Mouse (Mus musculus): ENCODE results near the gene Trim2. TPM values are rescaled to one million over a fixed set of nuclear protein-coding genes. Genes with fewer than 3 reads are reported as not detected.
A peak's percentile ranks its signal among the peaks of the same experiment; 100 is the strongest.

Gene Trim2
- polyA plus RNA-seq, 1 experiment from 2014 or later, result 117 TPM

DNA sequence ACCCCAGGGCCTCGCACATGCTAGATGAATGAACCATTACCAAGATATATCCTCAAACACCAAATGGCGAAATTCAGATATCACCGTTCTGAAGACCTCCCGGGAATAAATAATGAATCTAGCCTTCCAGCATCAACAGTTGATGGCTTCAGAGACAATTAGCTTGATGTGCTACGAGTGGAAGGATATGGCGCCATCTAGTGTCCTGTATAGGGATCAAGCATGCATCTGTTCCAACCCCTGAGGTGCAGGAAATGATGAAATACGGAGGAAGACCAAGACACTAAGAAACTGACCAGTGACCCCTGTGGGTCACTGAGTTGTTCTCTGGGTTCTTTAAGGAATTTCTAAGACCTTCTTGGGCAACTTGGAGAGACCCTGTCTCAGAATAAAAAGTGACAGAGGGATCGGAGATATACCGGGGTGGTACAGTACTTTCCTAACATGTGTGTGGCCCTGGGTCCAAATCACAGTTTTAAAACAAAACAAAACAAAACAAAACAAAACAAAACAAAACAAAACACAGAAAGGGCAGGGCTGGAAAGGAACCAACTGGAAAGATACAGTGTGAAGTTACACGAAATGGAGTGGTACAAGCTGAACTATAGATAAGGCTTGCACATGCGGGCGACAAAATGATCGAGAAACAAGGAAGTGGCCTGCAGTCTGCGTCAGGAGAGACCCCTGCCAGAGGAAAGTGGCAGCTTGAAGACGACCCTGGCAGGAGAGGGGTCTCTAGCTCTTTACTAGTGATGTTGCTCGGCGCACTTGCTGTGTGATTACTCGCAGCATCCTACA lies 6.5 kb upstream of the Trim2 start:
- Histone ChIP-seq H3K4me2 (ENCODE audit: low read length) (no peak overlapping the region), H3K9me3 (replicated peaks; ENCODE audit: control insufficient read depth, low read length) (no peaks in the 10 kb centered on the region), H3K27me3 (replicated peaks; ENCODE audit: control insufficient read depth, insufficient read depth, low read length) (no peaks in the 10 kb centered on the region), H3K27ac (ENCODE audit: low read depth, low read length) (no peak overlapping the region), H3K9ac (ENCODE audit: low read length) (no peak overlapping the region), H3K36me3 (ENCODE audit: control insufficient read depth, insufficient read depth, low read length) (no peaks in the 10 kb centered on the region), H3K4me1 (ENCODE audit: control insufficient read depth, insufficient read depth, low read length) (peaks cover 3% of the 10 kb centered on the region; the same call in 1 of the 2 replicates), H3K4me3 (ENCODE audit: low read depth, low read length) (no peak overlapping the region)
- ATAC-seq (peak; percentile 60), DNase-seq (ENCODE audit: low spot score) (peak; percentile 93)
- WGBS, result 54% methylated on average over 18 of the region's 18 CpGs

DNA sequence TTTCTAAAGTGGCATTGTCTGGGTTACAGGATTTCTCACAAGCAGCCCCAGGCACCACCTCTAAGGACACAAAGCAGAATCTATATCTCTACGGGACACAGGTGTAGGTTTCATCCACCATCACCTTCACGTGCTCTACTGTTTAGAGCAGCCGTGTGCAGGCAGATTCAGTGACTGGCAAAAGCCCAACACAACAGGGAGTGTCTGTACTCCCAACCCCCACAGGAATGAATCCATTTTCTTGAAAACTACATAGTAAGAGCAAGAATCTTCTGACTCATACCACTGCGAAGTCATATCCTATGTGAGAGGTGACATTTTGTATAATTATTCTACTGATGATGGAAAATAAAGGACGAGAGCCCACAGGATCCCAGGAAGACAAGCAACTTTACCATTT lies 5.6 kb upstream of the Trim2 start:
- ATAC-seq (no peak), DNase-seq (ENCODE audit: low spot score) (no peak)
- no peak overlapping the region for H3K4me3 ChIP-seq (ENCODE audit: low read depth, low read length)
- WGBS, result 76% methylated on average over 5 of the region's 5 CpGs
- H3K27ac ChIP-seq (ENCODE audit: low read depth, low read length), result no peak overlapping the region
- peaks cover 3% of the 10 kb centered on the region; the same call in 1 of the 2 replicates for H3K4me1 ChIP-seq (ENCODE audit: control insufficient read depth, insufficient read depth, low read length)
- no peaks in the 10 kb centered on the region for H3K27me3 ChIP-seq (replicated peaks; ENCODE audit: control insufficient read depth, insufficient read depth, low read length)
- H3K9ac ChIP-seq (ENCODE audit: low read length), result no peak overlapping the region
- H3K4me2 ChIP-seq (ENCODE audit: low read length), result no peak overlapping the region
- no peaks in the 10 kb centered on the region for H3K36me3 ChIP-seq (ENCODE audit: control insufficient read depth, insufficient read depth, low read length)
- no peaks in the 10 kb centered on the region for H3K9me3 ChIP-seq (replicated peaks; ENCODE audit: control insufficient read depth, low read length)

GRCm38 (mm10) chr3:84307516-84307915 lies 839 bp upstream of the Trim2 start:
- 82% methylated on average over 5 of the region's 5 CpGs for WGBS
- Histone ChIP-seq H3K4me3 (ENCODE audit: low read depth, low read length) (no peak overlapping the region), H3K9ac (ENCODE audit: low read length) (no peak overlapping the region), H3K4me2 (ENCODE audit: low read length) (no peak overlapping the region), H3K27ac (ENCODE audit: low read depth, low read length) (no peak overlapping the region), H3K36me3 (ENCODE audit: control insufficient read depth, insufficient read depth, low read length) (no peaks in the 10 kb centered on the region), H3K9me3 (replicated peaks; ENCODE audit: control insufficient read depth, low read length) (no peaks in the 10 kb centered on the region), H3K27me3 (replicated peaks; ENCODE audit: control insufficient read depth, insufficient read depth, low read length) (no peaks in the 10 kb centered on the region), H3K4me1 (ENCODE audit: control insufficient read depth, insufficient read depth, low read length) (peaks cover 23% of the 10 kb centered on the region)
- ATAC-seq (no peak), DNase-seq (ENCODE audit: low spot score) (no peak)

- DNase-seq (ENCODE audit: low spot score), result no peak
- peaks cover 37% of the 10 kb centered on the region for H3K4me1 ChIP-seq (ENCODE audit: control insufficient read depth, insufficient read depth, low read length)
- 0 out of 2 replicates have a peak overlapping the region, but pooled peaks have one; percentile 79 for H3K9ac ChIP-seq (ENCODE audit: low read length)
Observed at GRCm38 (mm10) chr3:84305722-84306510, 761 bp downstream of the Trim2 start.

DNA sequence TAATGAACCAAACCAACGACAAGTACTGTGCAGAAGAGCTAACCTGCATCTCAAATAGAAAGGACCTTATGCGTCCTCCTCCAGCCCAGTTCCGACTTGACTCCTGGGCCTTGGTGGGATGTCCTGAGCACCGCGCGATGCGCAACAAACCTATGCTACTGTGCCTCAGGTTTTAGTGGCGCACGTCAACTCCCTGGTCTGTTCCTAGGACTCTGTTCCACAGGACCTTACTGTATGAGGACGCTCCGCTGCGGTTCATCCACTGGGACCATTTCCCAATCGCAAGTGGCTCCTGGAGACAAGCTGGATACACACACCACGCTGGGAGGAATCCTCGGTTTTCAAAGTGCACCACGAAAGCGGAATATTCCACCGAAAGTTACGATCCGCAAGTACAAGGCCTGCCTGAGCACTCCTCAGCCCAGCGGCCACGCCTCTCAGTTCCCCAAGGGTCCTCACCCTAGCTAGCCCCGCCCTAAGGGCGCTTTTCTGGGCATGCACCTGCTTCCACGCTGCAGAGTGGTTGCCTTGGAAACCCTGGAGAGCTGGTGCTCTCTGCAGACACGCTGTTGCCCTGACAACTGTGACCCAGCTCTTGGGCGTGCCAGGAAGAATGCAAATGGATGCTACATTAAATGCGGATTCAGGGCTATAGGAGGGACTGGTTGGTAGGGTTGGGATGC lies 1.5 kb downstream of the Trim2 start:
- under 1% methylated on average over 28 of the region's 28 CpGs for WGBS
- ATAC-seq, result peak; percentile 95
- peaks cover 40% of the 10 kb centered on the region for H3K4me1 ChIP-seq (ENCODE audit: control insufficient read depth, insufficient read depth, low read length)

More at GRCm38 (mm10) chr3:84305722-84306510, 761 bp downstream of the Trim2 start:
- Histone ChIP-seq H3K36me3 (ENCODE audit: control insufficient read depth, insufficient read depth, low read length) (no peaks in the 10 kb centered on the region), H3K4me2 (ENCODE audit: low read length) (peak overlapping the region; percentile 88), H3K4me3 (ENCODE audit: low read depth, low read length) (peak overlapping the region; percentile 47), H3K27me3 (replicated peaks; ENCODE audit: control insufficient read depth, insufficient read depth, low read length) (no peaks in the 10 kb centered on the region), H3K9me3 (replicated peaks; ENCODE audit: control insufficient read depth, low read length) (no peaks in the 10 kb centered on the region), H3K27ac (ENCODE audit: low read depth, low read length) (peak overlapping the region; percentile 95)
- peak; percentile 6 for ATAC-seq
- 22% methylated on average over 15 of the region's 15 CpGs for WGBS

DNA sequence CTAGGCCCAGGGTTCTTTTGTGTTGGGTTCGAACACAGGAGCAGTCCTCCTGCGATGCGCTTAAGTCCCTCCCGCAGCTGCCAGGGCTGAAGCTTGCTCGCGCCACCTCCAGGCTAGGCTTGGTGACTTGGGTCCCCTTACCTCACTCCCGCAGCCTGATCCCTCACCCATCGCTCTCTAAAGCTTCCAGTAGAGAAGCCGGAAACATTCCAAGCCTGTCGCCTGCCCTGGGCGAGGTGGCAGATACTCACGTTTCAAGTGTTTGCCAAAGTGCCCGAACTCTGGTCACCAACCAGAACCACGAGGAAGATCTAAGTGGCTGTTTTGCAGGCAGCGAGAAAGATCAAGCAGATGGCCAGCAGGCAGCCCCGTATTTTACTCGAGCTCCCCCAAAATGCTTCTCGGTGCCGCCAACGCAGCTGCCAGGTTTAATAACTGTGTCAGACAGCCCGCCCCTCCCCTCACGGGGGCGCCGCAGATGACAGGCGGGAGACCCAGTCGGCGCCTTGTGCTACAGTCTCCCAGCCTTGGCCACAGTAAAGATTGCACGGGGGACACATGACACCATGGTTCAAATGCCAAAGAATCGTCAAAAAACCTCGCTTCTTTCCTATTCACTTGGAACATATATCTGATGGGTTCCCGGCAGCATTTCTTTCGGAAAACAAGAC lies 2.2 kb downstream of the Trim2 start:
- peak overlapping the region; percentile 47 for H3K4me3 ChIP-seq (ENCODE audit: low read depth, low read length)
- H3K9ac ChIP-seq (ENCODE audit: low read length), result peak overlapping the region; percentile 79
- H3K9me3 ChIP-seq (replicated peaks; ENCODE audit: control insufficient read depth, low read length), result no peaks in the 10 kb centered on the region
- ATAC-seq (peak; percentile 75), DNase-seq (ENCODE audit: low spot score) (peak; percentile 87)
- under 1% methylated on average over 32 of the region's 32 CpGs for WGBS
- peak overlapping the region; percentile 88 for H3K4me2 ChIP-seq (ENCODE audit: low read length)
- no peaks in the 10 kb centered on the region for H3K27me3 ChIP-seq (replicated peaks; ENCODE audit: control insufficient read depth, insufficient read depth, low read length)
- peak overlapping the region; percentile 95 for H3K27ac ChIP-seq (ENCODE audit: low read depth, low read length)
- H3K4me1 ChIP-seq (ENCODE audit: control insufficient read depth, insufficient read depth, low read length), result peaks cover 40% of the 10 kb centered on the region
- H3K36me3 ChIP-seq (ENCODE audit: control insufficient read depth, insufficient read depth, low read length), result 0 out of 2 replicates have a peak, but pooled peaks cover under 1% of the 10 kb centered on the region

More for the DNA sequence above, 1.5 kb downstream of the Trim2 start:
- no peaks in the 10 kb centered on the region for H3K27me3 ChIP-seq (replicated peaks; ENCODE audit: control insufficient read depth, insufficient read depth, low read length)
- H3K4me2 ChIP-seq (ENCODE audit: low read length), result peak overlapping the region; percentile 88
- peak overlapping the region; percentile 47 for H3K4me3 ChIP-seq (ENCODE audit: low read depth, low read length)
- no peaks in the 10 kb centered on the region for H3K36me3 ChIP-seq (ENCODE audit: control insufficient read depth, insufficient read depth, low read length)
- peak overlapping the region; percentile 79 for H3K9ac ChIP-seq (ENCODE audit: low read length)
- H3K27ac ChIP-seq (ENCODE audit: low read depth, low read length), result peak overlapping the region; percentile 95
- peak; percentile 99 for DNase-seq (ENCODE audit: low spot score)
- no peaks in the 10 kb centered on the region for H3K9me3 ChIP-seq (replicated peaks; ENCODE audit: control insufficient read depth, low read length)

- Histone ChIP-seq H3K27ac (ENCODE audit: low read depth, low read length) (peak overlapping the region; percentile 95), H3K9ac (ENCODE audit: low read length) (peak overlapping the region; percentile 79), H3K27me3 (replicated peaks; ENCODE audit: control insufficient read depth, insufficient read depth, low read length) (no peaks in the 10 kb centered on the region), H3K4me1 (ENCODE audit: control insufficient read depth, insufficient read depth, low read length) (peaks cover 40% of the 10 kb centered on the region), H3K36me3 (ENCODE audit: control insufficient read depth, insufficient read depth, low read length) (0 out of 2 replicates have a peak, but pooled peaks cover 3% of the 10 kb centered on the region), H3K9me3 (replicated peaks; ENCODE audit: control insufficient read depth, low read length) (no peaks in the 10 kb centered on the region), H3K4me3 (ENCODE audit: low read depth, low read length) (peak overlapping the region; percentile 47), H3K4me2 (ENCODE audit: low read length) (peak overlapping the region; percentile 88)
- WGBS, result 68% methylated on average over 8 of the region's 8 CpGs
- DNase-seq (ENCODE audit: low spot score), result peak; percentile 37
- ATAC-seq, result no peak
Observed at GRCm38 (mm10) chr3:84303395-84303949, 3.2 kb downstream of the Trim2 start.

DNA sequence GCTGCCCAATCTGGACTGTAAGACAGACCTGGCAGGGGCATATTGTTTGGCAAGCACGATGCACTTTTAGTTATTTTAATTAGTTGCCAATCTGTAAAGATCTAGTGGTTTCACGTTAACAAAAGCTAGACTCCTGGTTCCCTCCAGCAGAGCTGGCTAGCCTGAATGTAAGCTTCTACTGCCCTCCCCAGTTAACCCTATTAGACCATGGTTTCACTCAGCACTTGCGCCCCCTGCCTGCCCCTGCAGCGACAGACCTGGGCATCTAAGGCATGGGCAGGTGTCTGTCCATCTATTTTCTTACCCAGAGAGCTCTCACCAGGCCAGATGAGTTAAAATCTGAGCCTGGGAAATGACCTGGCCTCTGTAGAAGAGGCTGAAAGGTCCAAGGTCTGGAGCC lies 4.4 kb downstream of the Trim2 start:
- H3K27me3 ChIP-seq (replicated peaks; ENCODE audit: control insufficient read depth, insufficient read depth, low read length), result no peaks in the 10 kb centered on the region
- DNase-seq (ENCODE audit: low spot score) (peak; percentile 82), ATAC-seq (no peak)
- H3K4me1 ChIP-seq (ENCODE audit: control insufficient read depth, insufficient read depth, low read length), result peaks cover 40% of the 10 kb centered on the region
- H3K4me3 ChIP-seq (ENCODE audit: low read depth, low read length), result peak overlapping the region; percentile 47
- peak overlapping the region; percentile 79; the same call in 1 of the 2 replicates for H3K9ac ChIP-seq (ENCODE audit: low read length)
- H3K36me3 ChIP-seq (ENCODE audit: control insufficient read depth, insufficient read depth, low read length), result 0 out of 2 replicates have a peak, but pooled peaks cover 3% of the 10 kb centered on the region
- H3K9me3 ChIP-seq (replicated peaks; ENCODE audit: control insufficient read depth, low read length), result no peaks in the 10 kb centered on the region
- peak overlapping the region; percentile 88 for H3K4me2 ChIP-seq (ENCODE audit: low read length)
- H3K27ac ChIP-seq (ENCODE audit: low read depth, low read length), result peak overlapping the region; percentile 52
- 4% methylated on average over 4 of the region's 4 CpGs for WGBS

Measured in forebrain, embryonic 14.5 days (tissue).